Mouse (Mus musculus) right cerebral cortex, postnatal 25 days (tissue): Measurements from ENCODE around the gene Gm3164.
"Not testable (repeated sequence)": the region's sequence is repeated elsewhere in the genome, so short reads cannot be mapped to it uniquely, and the experiment has no call there.

ENCODE experiments used
- DNase-seq: peaks from one replicate; pipeline ENCODE4 v3.0.0; 2022

The Gm3164 gene

DNA sequence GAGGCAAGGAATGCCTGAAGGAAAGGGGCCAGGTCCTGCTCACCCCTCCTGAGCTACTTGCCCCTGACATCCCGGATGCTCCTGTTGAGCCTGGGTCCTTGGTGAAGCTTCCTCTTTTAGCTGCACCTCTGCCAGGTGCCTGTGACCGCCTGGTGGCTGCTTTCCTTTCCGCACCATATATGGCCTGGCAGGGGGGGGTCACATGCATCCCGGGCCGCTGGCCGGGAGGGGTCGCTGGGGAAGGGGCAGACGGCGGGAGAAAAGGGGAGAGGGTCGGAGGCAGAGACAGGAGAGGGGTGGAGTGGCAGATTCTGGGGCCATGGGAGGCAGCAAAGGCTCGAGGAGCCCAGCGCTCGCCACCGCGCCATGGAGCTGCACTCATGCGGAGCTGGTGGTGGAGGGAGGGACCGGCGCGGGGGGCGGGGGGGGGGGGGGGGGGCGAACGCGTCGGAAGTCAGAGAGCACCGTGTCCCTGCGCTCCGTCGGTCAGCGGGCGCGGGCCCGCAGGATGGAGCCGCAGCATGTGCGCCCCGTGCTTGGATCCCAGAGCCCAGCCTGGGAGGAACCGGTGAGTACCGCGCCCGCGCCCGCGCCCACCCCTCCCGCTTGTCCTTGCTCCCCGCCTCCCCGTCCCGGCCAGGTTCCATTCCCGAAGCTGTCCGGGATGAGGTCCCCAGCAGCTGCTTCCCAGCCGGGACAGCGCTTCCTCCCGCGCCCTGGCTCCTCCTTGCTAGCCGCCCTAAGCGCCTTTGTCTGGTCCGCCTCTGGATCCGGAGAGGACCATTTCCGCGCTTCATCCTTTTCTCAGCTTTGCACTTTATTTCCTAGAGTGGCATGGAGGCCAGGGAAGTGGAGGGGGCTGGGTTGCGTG lies at the start of gene Gm3164:
Gm3164 (plus strand) TSS at position 484 of the 871 bp plus-strand sequence.
- peak; percentile 34 for DNase-seq

DNA sequence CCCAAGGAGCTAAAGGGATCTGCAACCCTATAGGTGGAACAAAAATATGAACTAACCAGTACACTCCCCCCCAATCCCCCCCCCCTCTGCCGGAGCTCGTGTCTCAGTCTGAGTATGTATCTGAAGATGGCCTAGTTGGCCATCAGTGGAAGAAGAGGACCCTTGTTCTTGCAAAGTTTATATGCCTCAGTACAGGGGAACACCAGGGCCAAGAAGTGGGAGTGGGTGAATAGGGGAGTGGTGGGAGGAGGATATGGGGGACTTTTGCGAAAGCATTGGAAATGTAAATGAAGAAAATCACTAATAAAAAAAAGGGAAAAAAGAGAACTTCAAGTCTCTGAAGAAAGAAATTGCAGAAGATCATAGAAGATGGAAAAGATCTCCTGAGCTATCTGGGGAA lies 46.3 kb upstream of the Gm3164 start:
- DNase-seq = not testable (repeated sequence)

- not testable (repeated sequence) for DNase-seq
Observed at GRCm38 (mm10) chr14:4369691-4370090, 45.6 kb upstream of the Gm3164 start.

DNA sequence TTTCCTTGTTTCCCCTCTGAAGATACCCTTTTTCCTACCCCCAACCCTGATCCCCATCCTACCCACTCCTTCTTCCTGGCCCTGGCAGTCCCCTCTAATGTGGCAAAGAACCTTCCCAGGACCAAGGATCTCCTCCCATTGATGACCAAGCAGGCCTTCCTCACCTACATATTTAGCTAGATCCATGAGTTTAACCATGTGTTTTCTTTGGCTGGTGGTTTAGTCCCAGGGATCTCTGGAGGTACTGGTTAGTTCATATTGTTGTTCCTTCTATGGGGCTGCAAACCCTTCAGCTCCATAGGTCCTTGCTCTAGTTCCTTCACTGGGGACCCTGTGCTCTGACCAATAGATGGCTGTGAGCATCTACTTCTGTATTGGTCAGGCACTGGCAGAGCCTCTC lies 37.4 kb upstream of the Gm3164 start:
- DNase-seq = not testable (repeated sequence)

DNA sequence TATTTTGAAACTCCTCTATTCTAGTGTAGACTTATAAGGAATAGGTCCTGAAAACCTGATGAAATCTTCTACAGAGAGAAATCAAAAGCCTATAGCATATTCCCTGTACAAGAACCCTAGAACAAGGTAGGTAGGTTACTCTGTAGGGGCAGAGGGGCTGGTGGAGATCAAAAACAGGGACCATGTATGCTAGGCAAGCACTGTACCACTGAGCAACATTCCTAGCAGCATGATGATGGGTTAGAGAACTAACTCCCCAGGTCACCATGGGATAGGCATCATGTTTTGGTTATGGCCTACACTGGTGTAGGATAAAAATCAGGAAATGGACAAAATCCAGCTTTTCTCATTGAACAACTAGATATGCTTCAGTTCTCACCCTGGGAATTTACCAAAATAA lies 29.6 kb upstream of the Gm3164 start:
- DNase-seq = not testable (repeated sequence)

DNA sequence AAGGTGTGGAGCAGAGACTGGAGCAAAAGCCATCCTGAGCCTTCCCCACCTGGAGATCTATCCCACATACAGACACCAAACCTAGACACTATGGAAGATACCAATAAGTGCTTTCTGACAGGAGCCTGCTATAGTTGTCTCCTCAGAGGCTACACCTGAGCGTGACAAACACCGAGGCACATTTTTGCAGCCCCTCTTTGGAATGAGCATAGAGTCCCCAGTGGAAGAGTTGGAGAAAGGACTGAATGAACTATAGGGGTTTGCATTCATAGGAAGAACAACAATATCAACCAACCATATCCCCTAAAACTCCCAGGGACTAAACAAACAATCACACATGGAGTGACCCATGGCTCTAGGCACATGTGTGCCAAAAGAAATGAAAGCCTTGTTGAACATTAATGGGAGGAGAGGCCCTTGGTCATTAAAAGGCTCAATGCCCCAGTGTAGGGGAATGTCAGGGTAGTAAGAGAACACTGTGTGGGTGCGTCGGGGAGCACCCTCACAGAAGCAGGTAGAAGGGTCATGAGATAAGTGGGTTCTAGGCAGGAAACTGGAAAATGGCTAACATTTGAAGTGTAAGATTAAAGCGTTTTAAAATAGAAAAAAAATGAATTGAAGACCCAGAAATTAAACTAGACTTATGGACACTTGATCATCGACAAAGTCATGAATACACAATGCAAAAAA lies 22.3 kb upstream of the Gm3164 start:
- not testable (repeated sequence) for DNase-seq

DNA sequence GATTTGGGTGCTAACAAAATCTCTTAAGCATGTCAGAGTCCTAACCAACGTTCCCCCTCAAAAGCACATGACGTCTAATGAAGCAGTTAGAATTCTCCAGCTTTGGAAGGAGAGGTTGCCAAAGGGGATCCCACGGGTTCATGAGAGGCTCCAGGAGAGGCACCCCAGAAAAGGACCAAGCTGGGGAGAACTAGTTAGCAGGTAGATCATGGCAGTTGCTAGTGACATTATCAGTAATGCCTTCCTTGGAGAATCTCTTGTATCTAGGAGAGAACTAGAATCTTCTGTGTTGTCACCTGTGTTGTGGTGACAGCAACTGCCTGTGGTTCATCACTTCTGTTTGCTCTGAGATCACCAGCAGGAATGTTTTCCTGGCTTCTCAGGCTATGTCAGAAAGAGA lies 18.0 kb upstream of the Gm3164 start, which contains the start of gene Gm3159:
Gm3159 (plus strand) TSS at position 301 of the 400 bp plus-strand sequence.
- not testable (repeated sequence) for DNase-seq

DNA sequence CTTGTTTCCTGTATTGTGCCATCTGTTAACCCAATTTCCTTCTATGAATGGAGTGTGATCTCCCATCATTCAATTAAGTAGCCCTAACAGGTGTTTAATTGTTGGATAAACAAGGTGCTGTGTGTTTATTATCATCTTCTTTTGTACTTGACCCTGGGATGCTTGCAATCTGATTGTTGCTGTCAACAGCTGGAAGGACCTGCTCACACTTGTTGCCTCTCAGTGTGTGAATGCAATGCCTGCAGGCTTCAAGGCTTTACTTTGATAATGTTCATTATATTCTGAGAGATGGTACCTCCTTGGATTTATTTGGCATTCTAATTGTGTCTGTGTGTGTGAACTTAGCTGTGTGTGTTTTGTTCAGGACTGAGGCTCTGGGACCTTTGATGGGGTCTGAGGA lies 16.6 kb upstream of the Gm3164 start:
- DNase-seq = not testable (repeated sequence)

- DNase-seq = not testable (repeated sequence)
Observed at GRCm38 (mm10) chr14:4400115-4400789, 15.0 kb upstream of the Gm3164 start.

DNA sequence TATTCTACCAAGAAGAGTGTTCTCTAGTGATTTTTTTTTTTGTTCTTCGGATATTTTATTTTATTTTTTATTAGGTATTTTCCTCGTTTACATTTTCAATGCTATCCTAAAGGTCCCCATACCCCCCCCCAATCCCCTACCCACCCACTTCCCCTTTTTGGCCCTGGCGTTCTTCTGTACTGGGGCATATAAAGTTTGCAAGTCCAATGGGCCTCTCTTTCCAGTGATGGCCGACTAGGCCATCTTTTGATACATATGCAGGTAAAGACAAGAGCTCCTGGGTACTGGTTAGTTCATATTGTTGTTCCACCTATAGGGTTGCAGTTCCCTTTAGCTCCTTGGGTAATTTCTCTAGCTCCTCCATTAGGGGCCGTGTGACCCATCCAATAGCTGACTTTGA lies 14.0 kb upstream of the Gm3164 start:
- DNase-seq = not testable (repeated sequence)

DNA sequence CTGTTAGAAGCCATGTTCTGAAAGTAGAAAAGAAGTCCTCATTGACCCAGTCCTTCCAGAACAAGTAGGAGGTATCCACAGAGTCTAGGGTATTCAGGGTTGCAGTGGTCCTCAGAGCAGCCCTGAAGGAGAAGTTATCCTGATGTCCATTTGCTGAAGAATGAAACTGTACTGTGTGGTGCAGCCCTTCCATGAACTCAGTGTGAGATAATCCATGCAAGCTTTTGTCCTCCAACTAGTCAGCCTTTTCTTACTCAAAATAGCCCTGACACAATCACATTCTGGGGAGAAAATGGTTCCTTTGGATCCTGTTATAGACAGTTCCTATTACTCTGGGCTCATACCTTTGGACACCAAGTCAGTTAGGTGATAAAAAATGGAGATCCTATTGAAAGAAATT lies 11.4 kb upstream of the Gm3164 start:
- DNase-seq = not testable (repeated sequence)

- DNase-seq = not testable (repeated sequence)
Observed at GRCm38 (mm10) chr14:4409939-4410338, 5.3 kb upstream of the Gm3164 start.

GRCm38 (mm10) chr14:4430692-4431091 lies 15.4 kb downstream of the Gm3164 start, which contains the start of gene Gm3173:
Gene Gm3173 (plus strand): TSS chr14:4430992.
- DNase-seq = not testable (repeated sequence)

DNA sequence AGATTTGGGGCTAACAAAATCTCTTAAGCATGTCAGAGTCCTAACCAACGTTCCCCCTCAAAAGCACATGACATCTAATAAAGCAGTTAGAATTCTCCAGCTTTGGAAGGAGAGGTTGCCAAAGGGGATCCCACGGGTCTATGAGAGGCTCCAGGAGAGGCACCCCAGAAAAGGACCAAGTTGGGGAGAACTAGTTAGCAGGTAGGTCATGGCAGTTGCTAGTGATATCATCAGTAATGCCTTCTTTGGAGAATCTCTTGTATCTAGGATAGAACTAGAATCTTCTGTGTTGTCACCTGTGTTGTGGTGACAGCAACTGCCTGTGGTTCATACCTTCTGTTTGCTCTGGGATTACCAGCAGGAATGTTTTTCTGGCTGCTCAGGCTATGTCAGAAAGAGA lies 66.2 kb downstream of the Gm3164 start, which contains the start of gene Gm3182:
Gm3182 (plus strand) TSS at position 301 of the 400 bp plus-strand sequence.
- not testable (repeated sequence) for DNase-seq
